Comparison of ENCODE assay signal across 7 mouse cellular contexts in genomic region chr7:99863362-99863761, GRCm38 (mm10). TPM values are rescaled to one million over a fixed set of nuclear protein-coding genes. Genes with fewer than 3 reads are reported as not detected.
DNase-seq lines count a peak whose midpoint lies in the region; ATAC-seq lines count a peak whose summit lies in the region.

TSS of gene Spcs2 (minus strand) at chr7:99863462.

- no peaks in the 10 kb centered on the region for H3K36me3 ChIP-seq in forebrain, embryonic 11.5 days (ENCODE audit: control insufficient read depth, insufficient read depth, low read length)
- H3K36me3 ChIP-seq in liver, embryonic 11.5 days (ENCODE audit: control insufficient read depth, insufficient read depth, low read length), result no peaks in the 10 kb centered on the region
- H3K36me3 ChIP-seq in stomach, embryonic 16.5 days (ENCODE audit: control insufficient read depth, insufficient read depth, low read length), result no peaks in the 10 kb centered on the region

- no peak within 1 kb of the TSS for H3K27ac ChIP-seq in forebrain, embryonic 11.5 days (ENCODE audit: low read depth, low read length)
- no peak within 1 kb of the TSS for H3K27ac ChIP-seq in liver, embryonic 11.5 days (ENCODE audit: low read depth, low read length)
- H3K27ac ChIP-seq in stomach, embryonic 16.5 days (ENCODE audit: low read length), result no peak within 1 kb of the TSS

- WGBS in forebrain, embryonic 11.5 days, result 57% methylated on average over 7 of the region's 7 CpGs
- 40% methylated on average over 7 of the region's 7 CpGs for WGBS in liver, embryonic 11.5 days
- WGBS in stomach, embryonic 16.5 days, result 51% methylated on average over 7 of the region's 7 CpGs

- H3K4me2 ChIP-seq in forebrain, embryonic 11.5 days (ENCODE audit: low read depth, low read length, severe bottlenecking), result no peak within 1 kb of the TSS
- no peak within 1 kb of the TSS for H3K4me2 ChIP-seq in liver, embryonic 11.5 days
- no peak within 1 kb of the TSS for H3K4me2 ChIP-seq in stomach, embryonic 16.5 days (ENCODE audit: low read depth, low read length)

- no peak within 1 kb of the TSS for H3K4me3 ChIP-seq in forebrain, embryonic 11.5 days (ENCODE audit: low read depth, low read length)
- no peak within 1 kb of the TSS for H3K4me3 ChIP-seq in liver, embryonic 11.5 days (ENCODE audit: low read depth, low read length)
- no peak within 1 kb of the TSS for H3K4me3 ChIP-seq in stomach, embryonic 16.5 days (replicated peaks; ENCODE audit: low read length)

- H3K27me3 ChIP-seq in forebrain, embryonic 11.5 days (ENCODE audit: control insufficient read depth, insufficient read depth, low read length), result no peaks in the 10 kb centered on the region
- H3K27me3 ChIP-seq in liver, embryonic 11.5 days (replicated peaks; ENCODE audit: control insufficient read depth, insufficient read depth, low read length), result no peaks in the 10 kb centered on the region
- H3K27me3 ChIP-seq in stomach, embryonic 16.5 days (ENCODE audit: control insufficient read depth, insufficient read depth, low read length), result no peaks in the 10 kb centered on the region

- DNase-seq in urinary bladder, adult 2 months (ENCODE audit: low spot score), result no peak
- no peak for DNase-seq in urinary bladder, postnatal 25 days (ENCODE audit: low spot score)
- DNase-seq in forebrain, embryonic 11.5 days (ENCODE audit: low spot score), result no peak
- no peak for DNase-seq in liver, embryonic 11.5 days (ENCODE audit: low spot score)
- no peak for DNase-seq in thymus, postnatal 4 days

- no peak within 1 kb of the TSS for H3K9ac ChIP-seq in forebrain, embryonic 11.5 days (ENCODE audit: low read length)
- no peak within 1 kb of the TSS for H3K9ac ChIP-seq in liver, embryonic 11.5 days (ENCODE audit: low read depth, low read length)
- no peak within 1 kb of the TSS for H3K9ac ChIP-seq in stomach, embryonic 16.5 days (ENCODE audit: low read length)

- no peak for ATAC-seq in forebrain, embryonic 11.5 days (replicated peaks; ENCODE audit: low FRiP score)
- ATAC-seq in hematopoietic stem cell, adult 5-6 weeks (replicated peaks in 1 of 2; ENCODE audit: insufficient read depth in 1 of 2, low FRiP score in 2 of 2, low TSS enrichment in 1 of 2, low read depth in 1 of 2, poor library complexity in 2 of 2, severe bottlenecking in 2 of 2), result no peak
- ATAC-seq in liver, embryonic 11.5 days (replicated peaks; ENCODE audit: low FRiP score), result no peak
- no peak for ATAC-seq in stomach, embryonic 16.5 days (ENCODE audit: insufficient read depth, low FRiP score)

- peaks cover 2% of the 10 kb centered on the region; the same call in 1 of the 2 replicates for H3K4me1 ChIP-seq in forebrain, embryonic 11.5 days (replicated peaks; ENCODE audit: control insufficient read depth, insufficient read depth, low read length)
- no peaks in the 10 kb centered on the region for H3K4me1 ChIP-seq in liver, embryonic 11.5 days (replicated peaks; ENCODE audit: control insufficient read depth, insufficient read depth, low read length)
- no peaks in the 10 kb centered on the region for H3K4me1 ChIP-seq in stomach, embryonic 16.5 days (ENCODE audit: control insufficient read depth, insufficient read depth, low read length)

- H3K9me3 ChIP-seq in forebrain, embryonic 11.5 days (ENCODE audit: control insufficient read depth, low read length), result no peaks in the 10 kb centered on the region
- no peaks in the 10 kb centered on the region for H3K9me3 ChIP-seq in liver, embryonic 11.5 days (ENCODE audit: control insufficient read depth, low read length)
- H3K9me3 ChIP-seq in stomach, embryonic 16.5 days (replicated peaks; ENCODE audit: control insufficient read depth, low read length), result no peaks in the 10 kb centered on the region

RNA-seq across cellular contexts. Expression of gene Spcs2, which starts in this region (rescaled TPM):
- 57.3 and 70.9 TPM in 2 replicates for polyA plus RNA-seq in urinary bladder, adult 2 months (2012; rRNA removed)
- polyA plus RNA-seq in forebrain, embryonic 11.5 days (2014; fragmentation: Nextera tagmentation; extraction: Ambion mirVana), result 332 and 344 TPM in 2 replicates
- total RNA-seq in hematopoietic stem cell, adult 5-6 weeks (2017), result 168 and 175 TPM in 2 replicates
- 301 and 312 TPM in 2 replicates for polyA plus RNA-seq in liver, embryonic 11.5 days (2014; fragmentation: Nextera tagmentation; extraction: Ambion mirVana)
- polyA plus RNA-seq in stomach, embryonic 16.5 days (2015; fragmentation: Nextera tagmentation; extraction: Ambion mirVana), result 370 and 373 TPM in 2 replicates
